Mouse (Mus musculus): ENCODE measurements around the gene Gm38655.
"Not testable (repeated sequence)": the region's sequence is repeated elsewhere in the genome, so short reads cannot be mapped to it uniquely, and the experiment has no call there.

The Gm38655 gene

DNA sequence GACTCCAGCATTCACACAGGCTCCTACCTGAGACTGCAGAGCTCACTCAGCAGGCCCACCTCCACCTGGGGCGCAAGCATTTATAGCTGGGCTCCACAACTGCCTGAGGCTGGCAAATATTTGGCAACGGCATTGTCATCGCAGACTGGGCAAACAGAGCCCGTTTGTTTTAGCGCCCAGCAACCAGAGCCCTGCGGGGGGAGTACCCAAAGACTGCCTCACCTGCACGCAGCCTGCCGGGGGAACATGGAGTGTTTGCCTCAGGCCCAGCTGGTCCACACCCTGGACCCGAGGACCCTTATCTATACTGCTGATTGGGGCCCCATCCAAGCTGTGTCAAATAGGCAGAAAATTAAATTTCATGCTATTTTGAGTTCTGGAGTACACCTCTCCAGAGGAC, at the start of gene Gm38655:
TSS of gene Gm38655 (minus strand) at position 61 of the 400 bp plus-strand sequence.
- no peak for DNase-seq (ENCODE audit: extremely low read depth, low read depth)

DNA sequence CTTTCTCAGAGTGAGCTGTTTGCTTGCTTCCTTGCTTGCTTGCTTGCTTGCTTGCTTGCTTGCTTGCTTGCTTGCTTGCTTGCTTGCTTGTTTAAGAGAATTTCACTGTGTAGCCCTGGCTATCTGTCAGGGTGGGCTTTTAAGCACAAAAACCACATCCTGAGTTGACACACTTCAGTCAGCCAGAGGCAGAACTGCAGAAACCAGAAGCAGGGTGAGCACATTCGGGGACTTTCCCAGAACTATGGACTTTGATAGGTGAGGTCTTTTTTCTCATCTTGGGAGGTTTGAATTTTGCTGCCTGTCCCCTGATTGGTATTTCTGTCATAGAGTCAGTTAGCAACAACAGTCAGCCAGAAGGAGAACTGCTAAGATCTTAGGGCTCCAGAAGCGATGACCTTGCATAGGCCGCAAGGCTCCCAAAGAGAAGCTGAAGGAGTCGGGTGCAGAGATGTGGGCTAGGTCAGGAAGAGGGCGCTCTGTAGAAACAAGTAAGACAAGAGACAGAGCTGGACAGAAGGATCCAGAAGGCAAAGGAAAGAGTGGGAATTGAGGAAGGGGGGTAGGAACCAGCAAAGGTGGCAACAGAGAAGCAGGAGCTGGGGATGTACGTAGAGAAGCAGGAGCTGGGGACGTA, 49.4 kb upstream of the Gm38655 start:
- no peak for DNase-seq (ENCODE audit: extremely low read depth, low read depth)

DNA sequence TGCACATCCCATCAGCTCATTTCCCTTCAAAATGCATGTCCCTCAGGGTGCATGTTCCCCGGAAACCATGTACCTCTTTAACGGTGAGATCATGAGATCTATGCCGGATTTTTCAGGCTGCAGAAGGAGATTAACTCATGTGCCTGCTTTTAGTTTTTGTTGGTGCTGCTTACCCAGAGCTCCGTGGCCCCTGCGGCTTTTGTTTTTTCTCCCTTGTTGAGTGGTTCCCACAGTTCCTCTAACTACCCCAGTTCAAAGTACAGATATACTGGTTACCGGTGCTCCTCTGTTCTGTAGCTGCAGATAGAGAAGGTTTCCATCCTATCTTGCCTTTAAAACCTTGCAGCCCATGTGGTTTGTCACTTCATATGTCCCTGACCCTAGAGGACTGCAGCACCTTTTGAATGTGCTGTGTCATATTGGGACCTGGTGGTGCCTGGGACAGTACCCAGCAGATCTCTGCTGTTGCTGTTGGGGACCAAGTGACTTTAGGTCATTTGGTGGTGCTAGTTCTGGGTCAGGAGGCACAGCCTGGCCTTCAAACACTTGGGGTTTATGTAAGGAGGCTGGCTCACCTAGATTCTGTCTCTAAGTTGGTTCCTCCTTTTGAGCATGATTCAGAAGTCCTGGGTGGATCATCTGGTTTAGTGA, 47.8 kb upstream of the Gm38655 start:
- DNase-seq (ENCODE audit: extremely low read depth, low read depth) = peak; percentile 78

DNA sequence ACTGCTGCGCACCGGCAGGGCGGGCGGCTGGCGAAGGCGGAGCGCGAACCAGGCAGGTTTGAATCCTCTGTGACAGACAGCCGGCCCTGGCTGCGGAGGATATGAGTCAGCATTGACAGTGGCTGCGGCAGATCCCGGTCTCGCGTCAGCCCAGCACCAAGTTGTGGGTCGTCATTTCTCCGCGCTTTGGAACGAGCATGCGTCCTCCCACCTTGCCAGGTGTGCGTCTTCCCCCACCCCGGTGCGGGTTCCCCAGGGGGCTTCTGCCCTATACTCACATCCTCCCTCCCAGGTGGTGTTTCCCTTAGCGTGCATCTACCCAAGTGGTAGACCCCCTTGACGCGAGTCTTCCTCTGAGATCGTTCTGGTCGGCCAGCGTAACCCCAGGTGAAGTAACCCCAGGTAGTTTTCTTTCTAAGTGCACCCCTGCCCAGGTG, 47.3 kb upstream of the Gm38655 start:
- not testable (repeated sequence) for DNase-seq (ENCODE audit: extremely low read depth, low read depth)

DNA sequence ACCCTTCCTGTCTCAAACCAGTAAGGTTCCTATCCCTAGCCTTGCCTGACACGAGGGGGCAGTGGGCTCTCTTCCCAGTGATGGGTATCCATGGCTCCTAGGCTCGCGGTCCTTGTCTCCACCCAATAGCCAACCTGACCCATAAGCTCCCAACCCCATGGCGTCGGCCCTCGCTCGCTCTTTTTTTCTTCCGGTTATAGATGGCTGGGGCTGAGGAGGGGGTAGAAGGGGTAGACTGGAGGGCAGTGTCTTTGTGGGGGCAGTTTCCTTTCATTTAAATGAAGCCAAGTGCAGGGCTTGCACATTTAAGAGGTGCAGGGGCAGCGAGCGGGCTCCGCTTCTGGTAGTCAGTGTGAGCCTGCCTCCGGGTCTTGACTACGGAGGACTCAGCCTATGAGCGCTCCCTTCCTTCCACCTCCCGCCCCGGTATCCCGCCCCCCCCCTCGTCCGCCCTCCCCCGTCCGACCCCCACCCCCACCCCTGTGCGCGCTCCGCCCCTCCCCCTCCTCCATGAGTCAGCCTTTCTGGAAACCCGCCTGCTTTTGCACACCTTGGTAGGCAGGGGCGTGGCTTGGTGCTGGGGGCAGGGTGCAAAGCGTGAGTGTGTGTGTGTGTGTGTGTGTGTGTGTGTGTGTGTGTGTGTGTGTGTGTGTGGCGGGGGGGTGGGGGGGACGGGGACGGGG, 46.7 kb upstream of the Gm38655 start:
- no peak for DNase-seq (ENCODE audit: extremely low read depth, low read depth)

DNA sequence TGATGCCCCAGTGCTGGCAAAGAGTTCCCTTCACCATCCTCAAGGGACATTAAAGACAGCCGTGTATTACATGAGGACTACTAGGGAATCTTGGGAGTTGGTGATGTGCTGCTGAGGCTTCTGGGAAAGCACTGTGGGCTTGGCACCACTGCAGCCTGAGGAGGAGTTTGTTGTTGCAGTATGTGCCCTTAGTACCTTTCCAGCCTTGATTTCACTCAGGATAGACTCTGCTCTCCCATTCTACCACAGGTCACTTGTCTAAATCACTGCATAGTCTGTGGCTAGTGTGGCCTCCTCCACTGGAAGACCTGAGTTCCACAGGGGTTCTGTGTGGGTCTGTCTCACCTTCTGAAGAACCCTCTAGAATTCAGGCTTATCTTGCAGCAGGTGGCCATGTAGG, 45.5 kb upstream of the Gm38655 start:
- DNase-seq (ENCODE audit: extremely low read depth, low read depth) = no peak

DNA sequence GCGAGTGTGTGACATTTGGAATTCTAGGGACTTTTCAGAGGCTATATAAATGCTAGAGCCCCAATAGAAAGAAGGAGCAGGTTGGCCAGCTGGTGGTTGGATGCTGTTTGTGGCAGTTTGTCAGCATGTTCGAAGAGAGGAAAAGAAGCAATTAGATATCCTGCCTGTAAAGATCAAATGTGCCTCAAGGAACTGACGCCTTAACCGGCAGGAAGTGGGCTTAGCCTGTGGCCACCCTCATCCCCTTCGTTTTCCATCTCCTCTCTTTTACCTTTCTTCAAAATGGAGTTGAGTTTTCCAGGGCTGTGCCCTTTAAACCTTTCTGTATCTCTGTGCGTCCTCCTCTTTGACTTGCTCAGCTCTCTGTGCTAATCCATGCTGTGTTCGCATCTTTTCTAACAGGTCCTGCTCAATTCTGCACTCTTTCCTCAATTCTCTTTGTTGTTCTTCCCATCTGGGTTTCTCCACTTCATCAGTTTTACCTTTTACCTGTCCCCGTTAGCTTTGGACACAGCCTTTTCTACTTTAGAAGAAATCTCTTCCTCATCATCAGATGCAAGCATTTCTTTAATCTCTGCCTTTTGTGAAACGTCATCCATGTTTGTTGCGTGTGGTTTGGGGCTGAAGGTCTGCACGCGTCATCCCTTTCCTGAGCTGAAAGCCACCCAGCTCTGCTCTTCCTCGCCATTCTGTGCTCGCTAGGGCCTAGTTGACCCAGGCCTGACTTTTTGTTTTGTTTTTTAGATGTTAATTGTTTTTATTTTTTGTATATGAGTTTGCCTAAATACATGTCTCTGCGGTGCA, 44.4 kb upstream of the Gm38655 start:
- DNase-seq (ENCODE audit: extremely low read depth, low read depth) = no peak

DNA sequence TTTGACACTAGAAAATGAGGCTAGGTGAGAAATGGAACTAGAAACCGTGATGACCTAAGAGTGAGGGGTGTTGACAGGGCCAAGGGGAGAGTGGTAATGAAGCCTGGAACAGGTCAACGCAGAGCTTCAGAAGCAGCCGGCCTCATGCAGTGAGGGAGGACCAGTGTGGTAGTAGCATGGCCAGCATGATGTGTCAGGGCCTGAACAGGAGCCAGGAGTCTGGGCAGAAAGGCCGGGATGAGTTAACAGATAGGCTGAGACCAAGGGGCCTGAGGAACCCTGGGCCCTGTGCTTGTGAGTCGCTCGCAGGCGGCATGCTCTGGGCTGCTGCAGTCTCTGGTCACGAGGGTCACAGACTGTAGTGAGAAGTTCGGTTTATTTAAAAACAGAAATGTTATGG, 43.7 kb upstream of the Gm38655 start:
- no peak for DNase-seq (ENCODE audit: extremely low read depth, low read depth)

DNA sequence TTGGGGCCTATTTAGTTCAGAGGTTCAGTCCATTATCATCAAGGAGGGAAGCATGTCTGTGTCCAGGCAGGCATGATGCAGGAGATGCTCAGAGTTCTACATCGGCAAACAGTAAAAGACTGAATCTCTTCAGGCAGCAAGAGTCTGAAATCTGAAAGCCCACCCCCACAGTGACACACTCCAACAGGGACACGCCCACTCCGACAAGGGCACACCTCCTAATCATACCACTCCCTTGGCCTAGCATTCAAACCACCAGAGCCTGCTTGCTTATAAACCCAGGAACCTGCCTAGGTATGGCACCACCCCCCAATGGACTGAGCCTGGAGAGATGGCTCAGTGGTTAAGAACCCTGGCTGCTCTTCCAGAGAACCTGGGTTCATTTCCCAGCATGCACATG, 40.2 kb upstream of the Gm38655 start:
- DNase-seq (ENCODE audit: extremely low read depth, low read depth) = no peak

DNA sequence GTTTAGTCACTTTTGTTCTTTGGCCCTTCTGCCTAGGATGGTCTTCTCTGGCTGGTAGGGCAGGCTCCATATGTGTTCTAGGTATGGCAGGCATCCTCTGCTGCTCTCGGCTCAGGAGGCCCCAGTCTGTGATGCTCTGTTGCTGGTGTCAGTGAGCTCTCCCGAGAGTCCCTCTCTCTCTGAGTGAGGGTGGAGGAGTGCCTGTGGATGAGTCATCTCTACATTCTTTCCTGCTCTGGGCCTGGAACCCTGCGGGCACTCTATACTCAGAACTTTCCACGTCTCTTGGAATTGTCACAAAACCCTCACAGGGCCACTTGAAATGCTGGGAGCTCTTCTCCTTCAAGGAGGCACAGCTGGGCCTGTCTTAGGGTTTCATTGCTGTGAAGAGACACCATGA, 36.4 kb upstream of the Gm38655 start:
- DNase-seq (ENCODE audit: extremely low read depth, low read depth) = no peak

DNA sequence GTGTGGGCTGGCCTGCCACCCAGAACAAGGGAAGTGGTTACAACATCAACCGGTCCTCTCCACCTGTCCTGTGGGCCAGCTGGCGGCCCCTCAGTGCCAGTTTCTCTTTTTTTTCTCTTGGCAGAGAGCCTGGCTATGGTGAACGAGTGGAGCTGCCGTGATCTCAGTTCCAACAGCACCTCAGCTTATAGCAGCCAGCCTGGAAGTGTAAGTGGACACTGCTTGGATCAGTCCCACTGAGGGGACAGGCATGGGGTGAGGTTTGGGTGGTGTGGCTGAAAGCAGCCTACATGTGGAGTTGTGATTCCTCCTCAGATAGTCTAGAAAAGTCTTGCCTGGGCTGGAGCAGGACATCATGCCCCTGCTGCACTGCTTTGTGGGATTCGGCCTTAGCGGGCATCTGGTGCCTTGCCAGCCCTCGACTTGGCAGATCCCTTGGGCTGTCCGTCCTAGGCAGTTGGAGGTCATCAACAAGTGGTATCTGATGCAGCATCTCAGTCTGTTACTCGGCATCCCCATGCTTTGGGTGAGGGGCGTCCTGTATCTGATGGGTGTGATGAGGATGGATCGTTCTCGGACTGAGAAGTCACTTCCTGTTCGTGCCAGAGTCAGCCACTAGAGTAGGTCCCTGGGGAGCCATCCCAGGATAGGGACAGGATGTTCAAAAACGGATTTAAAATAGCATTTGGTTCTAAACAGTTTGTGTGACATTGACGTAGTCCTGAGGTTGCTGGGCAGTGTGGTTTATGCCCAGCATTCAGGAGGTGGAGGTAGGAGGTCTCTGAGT, 35.6 kb upstream of the Gm38655 start:
- DNase-seq (ENCODE audit: extremely low read depth, low read depth) = no peak

DNA sequence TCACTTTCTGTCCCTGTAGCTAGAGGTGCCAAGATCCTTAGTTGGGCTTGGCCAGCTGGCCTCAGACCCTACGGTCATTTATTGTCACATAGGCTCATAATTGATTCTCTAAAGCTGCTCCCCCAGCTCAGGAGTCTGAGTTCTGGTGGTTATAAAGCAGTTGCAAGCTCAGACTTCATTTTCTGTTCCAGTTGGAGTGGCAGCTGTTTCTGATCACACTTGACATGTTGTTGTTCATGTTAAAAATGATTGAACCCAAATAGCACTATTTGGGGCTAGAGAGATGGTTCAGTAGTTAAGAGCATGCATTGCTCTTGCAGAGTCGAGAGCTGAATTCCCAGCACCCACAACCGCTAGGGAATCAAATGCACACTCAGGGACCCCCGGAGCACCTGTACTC, 34.7 kb upstream of the Gm38655 start:
- no peak for DNase-seq (ENCODE audit: extremely low read depth, low read depth)

DNA sequence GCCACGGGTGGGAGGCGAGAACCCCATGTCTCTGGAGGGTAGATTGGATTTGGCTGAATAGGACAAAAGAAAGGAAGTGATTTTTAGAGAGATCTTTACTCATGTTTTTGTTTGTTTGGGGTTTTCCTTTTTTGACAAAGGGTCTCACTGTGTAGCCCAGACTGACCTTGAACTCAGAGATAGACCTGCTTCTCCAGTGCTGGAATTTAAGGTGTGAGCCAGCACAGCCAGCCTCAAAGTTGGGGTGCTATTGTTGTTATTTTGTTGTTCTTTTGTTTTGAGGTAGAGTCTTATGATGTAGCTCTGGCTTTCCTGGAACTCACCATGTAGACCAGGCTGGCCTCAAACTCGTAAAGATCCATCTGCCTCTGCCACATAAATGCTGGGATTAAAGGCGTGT, 27.1 kb upstream of the Gm38655 start:
- no peak for DNase-seq (ENCODE audit: extremely low read depth, low read depth)

DNA sequence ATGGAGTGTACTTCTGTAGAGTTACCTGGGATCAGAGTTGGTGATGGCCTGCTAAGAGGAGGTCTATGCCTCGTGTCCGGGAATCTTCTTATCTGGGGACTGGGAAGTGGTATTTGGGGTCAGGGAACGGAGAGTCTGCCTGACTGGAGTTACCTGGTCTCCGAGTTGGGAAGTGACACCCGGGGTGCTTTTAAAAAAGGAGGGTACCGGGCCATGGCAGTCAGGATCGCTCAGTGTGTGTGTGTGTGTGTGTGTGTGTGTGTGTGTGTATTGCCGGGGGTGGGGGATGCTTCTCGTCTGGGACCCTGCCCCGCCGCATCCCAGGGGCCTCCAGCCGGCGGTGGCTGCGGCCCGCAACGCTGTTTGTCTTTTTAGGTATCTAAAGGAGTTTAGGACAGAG, 13.8 kb upstream of the Gm38655 start:
- no peak for DNase-seq (ENCODE audit: extremely low read depth, low read depth)

DNA sequence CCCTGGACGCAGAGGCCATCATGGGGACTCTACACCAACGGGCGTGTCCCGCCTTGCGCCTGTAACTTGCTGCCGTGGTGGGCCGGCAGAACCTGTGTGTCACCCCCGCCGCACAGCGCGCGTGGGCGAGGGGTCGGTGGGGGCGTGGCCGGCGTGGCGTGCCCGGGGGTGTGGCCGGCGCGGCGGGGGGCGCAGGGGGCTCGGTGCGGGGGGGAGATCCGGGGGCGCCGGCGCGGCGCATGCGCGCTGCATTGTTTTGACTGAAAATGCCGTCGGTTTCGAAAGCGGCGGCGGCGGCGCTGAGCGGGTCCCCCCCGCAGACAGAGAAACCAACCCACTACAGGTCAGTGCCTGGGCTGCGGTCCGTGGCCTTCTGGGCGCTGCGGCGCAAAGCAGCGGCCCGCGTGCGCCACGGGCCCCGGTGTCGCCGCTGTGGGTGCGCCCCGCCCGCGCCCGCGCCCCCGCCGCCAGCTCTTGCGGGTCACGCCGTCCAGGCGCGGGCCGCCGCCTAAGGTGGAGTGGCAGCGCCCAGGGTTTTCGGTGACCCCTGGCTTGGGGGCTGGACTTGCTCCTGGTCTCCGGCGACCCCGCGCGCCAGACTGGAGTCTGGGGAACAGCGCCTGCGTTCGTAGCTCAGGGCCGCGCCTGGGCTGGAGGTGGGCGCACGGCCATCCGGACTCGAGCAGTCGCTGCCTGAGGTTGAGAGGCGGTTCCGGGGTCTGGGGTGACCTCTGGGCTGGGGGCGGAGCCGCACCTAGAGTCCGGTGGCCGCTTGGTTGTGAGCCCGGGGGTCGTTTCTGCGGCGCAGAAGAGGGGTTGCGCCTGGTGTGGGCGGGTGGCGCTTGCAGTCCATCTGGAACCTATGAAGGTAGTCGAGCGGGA, 13.1 kb upstream of the Gm38655 start, which contains the start of gene Unkl:
TSS of gene Unkl (plus strand) at position 248 of the 882 bp plus-strand sequence.
- no peak for DNase-seq (ENCODE audit: extremely low read depth, low read depth)

DNA sequence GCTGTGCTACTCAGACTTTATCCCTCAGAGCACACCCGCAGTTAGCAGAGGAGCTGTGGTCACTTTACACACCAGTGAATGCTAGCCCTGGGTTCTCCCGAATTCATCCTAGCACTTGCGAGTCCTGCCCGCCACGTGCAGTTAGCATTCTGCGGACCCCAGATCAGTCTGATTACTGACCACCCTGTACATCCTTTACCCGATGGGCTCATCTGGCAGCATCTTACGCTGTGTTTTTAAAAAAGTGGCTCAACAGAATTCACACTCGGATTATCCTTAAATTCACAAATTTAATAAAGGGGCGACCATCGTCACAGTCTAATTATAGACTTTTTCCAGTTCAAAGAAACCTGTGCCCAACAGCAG, 12.5 kb upstream of the Gm38655 start:
- DNase-seq (ENCODE audit: extremely low read depth, low read depth) = peak; percentile 12

DNA sequence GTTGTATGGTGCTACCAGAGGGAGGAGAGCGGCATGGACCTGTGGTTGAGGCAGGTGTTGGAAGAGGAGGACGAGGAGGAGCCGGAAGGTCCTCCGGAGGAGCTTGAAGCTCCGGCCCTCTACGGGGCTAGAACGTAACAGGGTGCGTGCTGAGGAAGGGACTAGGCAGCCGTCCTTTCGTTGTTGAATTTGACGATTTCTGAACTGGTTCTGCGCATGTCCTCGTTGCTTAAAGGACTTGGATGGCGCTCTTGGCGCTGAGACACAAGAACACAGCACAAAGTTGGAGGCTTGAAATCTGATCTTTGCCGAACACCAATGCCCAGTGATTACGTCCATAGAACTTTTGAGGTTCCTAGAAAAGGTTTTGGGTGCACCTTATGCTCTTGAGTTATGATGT, 9.7 kb upstream of the Gm38655 start:
- DNase-seq (ENCODE audit: extremely low read depth, low read depth) = peak; percentile 41

DNA sequence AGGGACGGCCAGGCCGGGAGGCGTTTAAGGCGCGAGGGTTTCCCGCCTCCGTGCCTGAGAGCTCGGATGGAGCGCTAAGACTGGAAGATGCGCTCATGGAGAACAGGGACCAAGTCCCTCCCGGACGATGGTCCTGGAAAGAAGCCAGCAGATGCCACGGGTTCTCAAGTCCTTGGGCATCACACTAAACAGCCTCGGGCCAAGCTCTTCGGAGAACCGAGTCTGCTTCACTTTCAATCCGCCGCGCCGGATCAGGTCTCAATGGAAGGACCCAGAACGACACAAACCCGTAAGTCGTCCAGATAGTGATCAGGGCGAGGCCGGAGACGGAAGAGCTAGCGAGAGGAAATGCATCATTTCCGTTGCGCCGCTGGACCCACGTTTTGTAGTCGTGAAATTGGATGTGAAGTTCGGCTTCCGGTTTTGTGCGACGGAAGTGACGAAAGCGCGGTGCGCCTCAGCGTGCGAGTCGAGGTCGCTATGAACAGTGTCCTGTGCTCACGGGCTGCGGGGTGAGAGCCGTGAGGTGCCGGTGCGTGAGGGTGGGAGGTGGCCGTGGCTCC, 8.9 kb upstream of the Gm38655 start, which contains the start of gene BC003965:
TSS of gene BC003965 (plus strand) at position 426 of the 563 bp plus-strand sequence.
- peak; percentile 98 for DNase-seq (ENCODE audit: extremely low read depth, low read depth)

DNA sequence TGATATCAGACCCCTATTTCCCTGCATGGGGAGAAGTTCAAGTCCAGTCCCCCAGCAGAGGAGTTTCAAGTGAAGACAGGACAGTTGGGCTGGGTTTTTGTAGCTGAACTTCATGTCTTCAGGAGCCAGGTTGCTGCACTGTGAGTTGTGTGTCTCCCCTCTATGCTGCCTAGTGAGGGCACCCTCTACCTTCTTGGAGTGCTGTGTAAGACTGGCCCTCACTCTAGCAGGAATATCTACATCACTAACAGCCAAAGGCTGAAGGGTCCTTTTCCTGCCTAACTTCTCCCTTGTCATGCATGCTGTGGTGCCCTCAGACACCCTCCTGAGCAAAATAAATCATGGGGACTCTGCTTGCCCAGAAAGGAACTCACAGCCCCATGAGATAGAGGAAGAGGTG, 8.0 kb upstream of the Gm38655 start:
- peak; percentile 8 for DNase-seq (ENCODE audit: extremely low read depth, low read depth)

DNA sequence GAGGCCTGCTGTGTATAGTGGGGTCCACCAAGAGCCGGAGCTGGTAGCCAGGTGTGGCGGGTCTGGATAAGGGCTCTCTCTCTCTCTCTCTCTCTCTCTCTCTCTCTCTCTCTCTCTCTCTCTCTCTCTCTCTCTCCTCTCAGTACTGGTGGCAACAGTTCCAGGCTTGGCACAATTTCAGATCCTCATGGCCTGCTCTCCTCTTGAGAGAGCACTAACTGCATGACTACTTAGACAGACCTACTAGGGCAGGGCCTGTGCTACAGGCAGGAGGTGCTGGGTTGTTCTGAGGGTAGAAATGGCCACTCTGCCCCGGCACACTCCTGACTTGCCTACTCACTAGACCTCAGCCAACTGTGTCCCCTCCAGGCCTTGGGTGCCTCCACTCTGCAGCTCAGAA, 2.7 kb downstream of the Gm38655 start:
- no peak for DNase-seq (ENCODE audit: extremely low read depth, low read depth)

Measured in MEL-GATA-1-ER (cell line).